Mouse (Mus musculus) liver, postnatal 0 days (tissue): Measurements from ENCODE around the gene Lrrc20. TPM values are rescaled to one million over a fixed set of nuclear protein-coding genes. Genes with fewer than 3 reads are reported as not detected.
"Not testable (repeated sequence)": the region's sequence is repeated elsewhere in the genome, so short reads cannot be mapped to it uniquely, and the experiment has no call there.

Experiments
- ATAC-seq: fragments of 200-750 bp; cut with Nextera tagmentation; 2 replicates; pipeline ENCODE4 v1.8.0; 2017; ENCODE audit warnings: mild to moderate bottlenecking, moderate library complexity
- DNase-seq: peaks from one replicate; pipeline ENCODE4 v3.0.0-alpha.2; 2016
- H3K27ac ChIP-seq: fragments of 300-500 bp; sonication (generic); 2 replicates; pipeline ENCODE4 v1.5.1; 2014; ENCODE audit warnings: antibody characterized with exemption, moderate library complexity, mild to moderate bottlenecking, low read depth
- H3K27me3 ChIP-seq: fragments of 300-500 bp; sonication (generic); 2 replicates; pipeline ENCODE4 v1.6.1; 2014; ENCODE audit warnings: low read length, control low read depth, mixed read lengths; ENCODE audit not compliant: insufficient read depth
- H3K36me3 ChIP-seq: fragments of 300-500 bp; sonication (generic); replicated peaks from 2 replicates; pipeline ENCODE4 v1.6.1; 2014; ENCODE audit warnings: mild to moderate bottlenecking, control low read depth, low read length, moderate library complexity, mixed read lengths; ENCODE audit not compliant: insufficient read depth
- H3K4me1 ChIP-seq: fragments of 300-500 bp; sonication (generic); 2 replicates; pipeline ENCODE4 v1.6.1; 2014; ENCODE audit warnings: antibody characterized with exemption, mild to moderate bottlenecking, control low read depth; ENCODE audit not compliant: insufficient read depth
- H3K4me2 ChIP-seq: fragments of 300-500 bp; sonication (generic); 2 replicates; pipeline ENCODE4 v1.6.1; 2014; ENCODE audit warnings: low read depth, mild to moderate bottlenecking, low read length, moderate library complexity, mixed read lengths
- H3K4me3 ChIP-seq: fragments of 300-500 bp; sonication (generic); 2 replicates; pipeline ENCODE4 v1.5.1; 2014; ENCODE audit warnings: low read depth, low read length
- H3K9ac ChIP-seq: fragments of 300-500 bp; sonication (generic); replicated peaks from 2 replicates; pipeline ENCODE4 v1.6.1; 2014; ENCODE audit warnings: mild to moderate bottlenecking, moderate library complexity
- H3K9me3 ChIP-seq: fragments of 300-500 bp; sonication (generic); 2 replicates; pipeline ENCODE4 v1.6.1; 2016; ENCODE audit warnings: mild to moderate bottlenecking, control low read depth, low read length, mixed read lengths
- CTCF ChIP-seq: sonication (generic); IDR thresholded peaks from 2 replicates; pipeline ENCODE4 v1.5.1; 2016; ENCODE audit warnings: antibody characterized with exemption, low read depth
- EP300 ChIP-seq: IDR thresholded peaks from 2 replicates; pipeline ENCODE4 v1.6.1; 2016; ENCODE audit warnings: antibody characterized with exemption, low read depth, mild to moderate bottlenecking
- WGBS: fragments of 180-500 bp; shearing (Covaris S2); extraction: QIAGEN DNeasy Blood & Tissue Kit; methylation state at CpG from one replicate; pipeline ENCODE4 v1.1.7; 2014; ENCODE audit not compliant: insufficient replicate concordance; 5-methylcytosine and 5-hydroxymethylcytosine counted together
- polyA plus RNA-seq: library from polyadenylated mRNA; unstranded; fragments of >200 nt; fragmentation: Nextera tagmentation; extraction: Ambion mirVana; gene quantifications from 2 replicates; pipeline ENCODE4 v1.2.1, GENCODE M21; 2015

Gene Lrrc20
- polyA plus RNA-seq, 1 experiment from 2014 or later, result 3.0 TPM

DNA sequence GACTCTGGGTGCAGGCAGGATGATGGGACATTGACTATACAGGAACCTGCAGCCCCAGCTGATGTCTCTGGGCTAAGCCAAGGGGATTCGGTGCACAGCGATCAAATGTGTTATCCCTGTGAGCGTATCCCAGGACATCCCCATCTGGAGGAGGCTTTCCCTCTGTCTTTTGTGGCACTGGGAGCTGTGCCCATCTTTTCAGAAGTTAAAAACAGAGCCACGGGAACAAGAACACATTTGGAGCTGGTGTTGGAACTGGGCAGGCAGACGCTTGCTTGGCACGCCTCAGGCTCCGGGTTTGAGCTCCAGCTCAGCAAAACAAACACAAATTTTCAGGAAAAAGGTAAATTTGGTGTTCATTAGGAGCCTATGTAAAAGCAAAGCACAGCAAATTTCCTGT, 122.4 kb downstream of the Lrrc20 start:
- Histone ChIP-seq H3K4me1 (peaks cover 6% of the 10 kb centered on the region; the same call in 1 of the 2 replicates), H3K27me3 (peaks cover 31% of the 10 kb centered on the region), H3K4me2 (no peak overlapping the region), H3K27ac (no peak overlapping the region), H3K9ac (no peak overlapping the region), H3K36me3 (no peaks in the 10 kb centered on the region), H3K4me3 (no peak overlapping the region), H3K9me3 (no peaks in the 10 kb centered on the region)
- 65% methylated on average over 7 of the region's 7 CpGs for WGBS
- TF ChIP-seq CTCF (no peak), EP300 (no peak)
- ATAC-seq, result no peak
- no peak for DNase-seq

DNA sequence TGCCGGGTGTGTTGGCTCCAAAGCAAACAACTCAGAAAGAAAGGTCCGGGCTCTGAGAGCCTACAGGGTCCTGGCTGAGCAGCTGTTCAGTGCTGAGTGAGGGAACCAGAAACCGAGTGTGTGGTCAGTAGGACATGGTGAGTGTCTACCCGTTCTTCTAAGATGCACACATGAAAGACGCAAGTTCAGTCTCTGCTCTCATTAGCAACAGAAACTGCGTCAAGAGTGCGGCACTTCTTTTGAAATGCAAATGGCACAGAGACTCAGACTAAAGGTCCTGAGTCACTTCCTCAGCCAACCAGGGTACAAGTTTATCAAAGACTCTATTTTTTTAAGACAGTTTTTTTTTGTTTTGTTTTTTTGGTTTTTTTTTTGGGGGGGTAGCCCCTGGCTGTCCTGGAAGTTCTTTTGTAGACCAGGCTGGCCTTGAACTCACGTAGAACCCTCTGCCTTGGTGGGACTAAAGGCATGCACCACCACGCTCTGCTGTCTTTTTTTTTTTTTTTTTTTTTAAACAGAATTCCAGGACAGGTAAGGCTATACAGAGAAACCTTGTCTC, 124.0 kb downstream of the Lrrc20 start:
- Histone ChIP-seq H3K9ac (no peak overlapping the region), H3K27me3 (peaks cover 19% of the 10 kb centered on the region), H3K27ac (no peak overlapping the region), H3K9me3 (no peaks in the 10 kb centered on the region), H3K4me2 (no peak overlapping the region), H3K4me1 (peaks cover 6% of the 10 kb centered on the region; the same call in 1 of the 2 replicates), H3K4me3 (no peak overlapping the region), H3K36me3 (no peaks in the 10 kb centered on the region)
- ATAC-seq (no peak), DNase-seq (no peak)
- WGBS, result 64% methylated on average over 9 of the region's 9 CpGs
- TF ChIP-seq CTCF (no peak), EP300 (no peak)

DNA sequence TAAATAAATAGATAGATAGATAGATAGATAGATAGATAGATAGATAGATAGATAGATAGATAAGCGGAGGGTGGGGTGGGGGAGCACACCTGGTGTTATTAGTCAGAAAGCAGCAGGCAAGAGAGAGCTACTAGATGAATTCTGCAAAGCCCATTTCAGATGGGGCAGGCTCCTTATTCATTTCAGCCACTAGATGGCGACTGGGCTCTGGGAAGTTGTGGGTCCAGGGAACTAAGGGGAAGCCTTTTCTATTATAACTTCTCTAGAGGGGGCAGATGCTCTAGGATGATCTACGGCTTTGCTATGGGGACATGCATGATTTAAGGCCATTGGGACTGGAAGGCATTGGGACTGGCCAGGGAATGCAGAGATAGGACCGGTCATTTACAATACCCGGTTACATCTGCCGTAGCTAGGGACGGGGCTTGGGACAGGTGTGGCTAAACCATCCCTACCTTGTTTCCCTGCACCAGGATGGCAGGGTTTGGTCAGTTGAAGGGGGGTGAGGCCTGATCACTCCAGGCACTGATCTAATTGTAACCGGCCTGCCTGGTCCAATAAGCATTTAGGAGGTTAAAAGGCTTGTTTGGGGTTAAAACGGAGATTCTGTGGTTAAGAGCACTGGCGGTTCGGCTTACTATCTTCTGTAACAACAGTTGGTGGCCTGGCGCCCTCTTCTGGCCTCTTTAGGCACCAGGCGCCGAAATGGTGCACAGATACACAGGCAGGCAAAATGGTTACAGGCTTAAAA, 126.9 kb downstream of the Lrrc20 start:
- peak; percentile 77 for DNase-seq
- TF ChIP-seq EP300 (no peak), CTCF (peak; percentile 78)

DNA sequence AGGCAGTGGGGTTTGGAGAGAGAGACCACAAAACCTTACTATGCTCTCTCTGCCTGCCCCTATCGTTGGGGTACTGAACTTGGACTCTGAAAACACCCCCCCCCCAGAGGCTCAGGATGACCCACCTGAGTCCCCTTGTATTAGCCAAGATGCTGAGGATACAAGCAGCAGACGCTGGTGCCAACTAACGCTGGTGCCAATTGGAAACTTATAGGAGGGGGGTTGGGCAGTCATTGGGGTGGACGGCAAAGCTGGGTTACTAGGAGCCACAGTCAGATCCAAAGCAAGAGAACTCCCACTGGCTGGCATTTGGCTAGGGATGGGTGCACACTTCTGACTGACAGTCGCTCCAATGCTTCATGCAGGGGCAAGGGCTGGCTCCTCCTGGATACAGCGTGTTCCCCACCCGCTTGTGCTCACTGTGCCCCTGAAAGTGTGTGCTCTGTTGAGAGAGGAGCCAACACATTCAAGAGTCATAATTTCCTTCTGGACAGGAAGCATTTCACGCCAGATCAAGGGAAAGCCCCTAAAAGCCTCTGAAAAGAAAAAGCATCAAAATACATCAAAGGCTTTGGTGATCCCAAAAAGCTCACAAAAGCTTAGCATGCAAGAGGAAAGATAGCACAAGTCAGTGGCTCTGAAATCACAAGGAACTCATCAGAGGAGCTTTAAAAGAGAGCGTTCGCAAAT, 128.9 kb downstream of the Lrrc20 start:
- Histone ChIP-seq H3K4me2 (no peak overlapping the region), H3K9me3 (no peaks in the 10 kb centered on the region), H3K36me3 (no peaks in the 10 kb centered on the region), H3K27me3 (0 out of 2 replicates have a peak, but pooled peaks cover 3% of the 10 kb centered on the region), H3K9ac (no peak overlapping the region), H3K4me1 (0 out of 2 replicates have a peak, but pooled peaks cover 3% of the 10 kb centered on the region), H3K4me3 (no peak overlapping the region), H3K27ac (no peak overlapping the region)
- no peak for DNase-seq
- no peak for ATAC-seq
- WGBS, result 64% methylated on average over 10 of the region's 10 CpGs
- TF ChIP-seq CTCF (no peak), EP300 (no peak)

More for the DNA sequence above, 126.9 kb downstream of the Lrrc20 start:
- Histone ChIP-seq H3K4me3 (0 out of 2 replicates have a peak overlapping the region, but pooled peaks have one; percentile 9), H3K4me1 (0 out of 2 replicates have a peak, but pooled peaks cover 3% of the 10 kb centered on the region), H3K27ac (no peak overlapping the region), H3K36me3 (no peaks in the 10 kb centered on the region), H3K9me3 (no peaks in the 10 kb centered on the region), H3K4me2 (peak overlapping the region; percentile 58), H3K9ac (no peak overlapping the region), H3K27me3 (no peaks in the 10 kb centered on the region)
- WGBS, result 10% methylated on average over 14 of the region's 14 CpGs
- peak; percentile 76 for ATAC-seq

DNA sequence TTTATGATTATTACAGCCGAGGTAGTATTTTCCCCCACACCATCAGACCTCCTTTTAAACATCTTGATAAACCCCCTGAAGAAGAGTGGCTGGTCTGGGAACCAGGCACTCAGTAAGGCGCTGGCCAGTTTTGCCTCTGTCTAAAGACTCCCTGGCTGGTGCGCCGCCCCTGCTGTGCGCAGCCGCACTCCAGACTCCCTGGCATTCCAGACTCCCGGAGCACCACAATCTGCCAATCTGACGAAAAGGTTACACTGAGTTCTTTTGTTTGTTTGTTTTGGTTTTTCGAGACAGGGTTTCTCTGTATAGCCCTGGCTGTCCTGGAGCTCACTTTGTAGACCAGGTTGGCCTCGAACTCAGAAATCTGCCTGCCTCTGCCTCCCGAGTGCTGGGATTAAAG, 129.8 kb downstream of the Lrrc20 start:
- H3K9ac ChIP-seq, H3K27ac ChIP-seq, H3K27me3 ChIP-seq, H3K4me3 ChIP-seq, H3K9me3 ChIP-seq, H3K4me2 ChIP-seq, H3K4me1 ChIP-seq, H3K36me3 ChIP-seq, DNase-seq, ATAC-seq: not testable (repeated sequence)
- WGBS, result 62% methylated on average over 11 of the region's 11 CpGs

DNA sequence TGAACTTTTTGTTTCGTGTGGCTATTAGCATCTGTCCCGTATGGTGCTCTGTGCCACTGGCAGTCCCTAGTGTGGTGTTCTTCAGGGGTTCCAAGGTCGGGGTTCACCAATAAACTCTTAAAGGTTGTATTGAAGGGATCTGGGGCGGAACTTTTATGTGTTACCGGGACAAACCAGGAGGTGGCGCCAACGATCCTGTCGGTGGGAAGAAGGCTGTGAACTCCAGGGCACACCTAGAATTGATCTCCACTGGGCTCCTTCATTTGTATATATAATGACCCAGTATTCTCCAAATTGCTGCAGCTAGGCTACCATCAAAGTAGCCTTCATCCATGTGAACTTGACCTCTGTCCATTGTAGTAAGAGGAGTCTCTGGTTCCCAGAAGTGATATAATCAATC, 130.2 kb downstream of the Lrrc20 start:
- Histone ChIP-seq H3K9ac (no peak overlapping the region), H3K36me3 (no peaks in the 10 kb centered on the region), H3K27ac (no peak overlapping the region), H3K4me1 (0 out of 2 replicates have a peak, but pooled peaks cover 3% of the 10 kb centered on the region), H3K4me2 (no peak overlapping the region), H3K9me3 (no peaks in the 10 kb centered on the region), H3K4me3 (no peak overlapping the region), H3K27me3 (0 out of 2 replicates have a peak, but pooled peaks cover 3% of the 10 kb centered on the region)
- WGBS, result 9% methylated on average over 8 of the region's 8 CpGs
- ATAC-seq, result peak; percentile 56
- TF ChIP-seq EP300 (no peak; the same call in 1 of the 2 replicates), CTCF (peak; percentile 80)
- peak; percentile 83 for DNase-seq
